Mouse (Mus musculus): ENCODE results near the gene Vsig8.

DNA sequence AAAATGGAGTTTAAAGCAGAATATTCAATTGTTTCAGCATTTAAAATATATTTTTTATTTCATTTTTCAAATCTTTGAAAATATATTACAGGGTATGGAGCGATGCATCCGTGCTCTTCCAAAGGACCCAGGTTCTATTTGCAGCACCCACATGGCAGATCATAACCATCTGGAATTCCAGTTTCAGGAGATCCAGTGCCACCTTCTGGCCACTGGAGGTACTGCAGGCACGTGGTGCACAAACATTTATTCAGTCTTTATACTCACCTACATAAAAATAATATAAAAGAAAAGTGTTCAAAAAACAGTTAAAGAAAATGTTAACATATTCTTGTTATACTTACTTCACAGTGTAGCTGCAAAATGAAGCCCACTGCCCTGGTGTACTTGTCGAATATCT, 37.7 kb upstream of the Vsig8 start:
- peak; percentile 85; the same call in 1 of the 2 replicates for TF ChIP-seq CTCF (IDR thresholded peaks at IDR 0.05; ENCODE audit: control insufficient read depth, insufficient read depth, insufficient replicate concordance, low read depth, low read length)
- no peak for TF ChIP-seq POLR2A (IDR thresholded peaks at IDR 0.05; ENCODE audit: control insufficient read depth, low read depth, low read length)
